Mouse (Mus musculus): ENCODE results near the gene Habp4. TPM values are rescaled to one million over a fixed set of nuclear protein-coding genes. Genes with fewer than 3 reads are reported as not detected.

Gene Habp4
- polyA plus RNA-seq, 1 experiment, result 16.4 TPM

Other genes starting within 250 kb of the Habp4 start
- gene Hsd17b3, start 72.6 kb upstream of the Habp4 start, polyA plus RNA-seq (2012; rRNA removed), result 0.09 and 0.38 TPM in 2 replicates
- gene Slc35d2, start 32.5 kb upstream of the Habp4 start, polyA plus RNA-seq (2012; rRNA removed), result 5.2 and 5.5 TPM in 2 replicates
- gene Zfp367, start 8.6 kb upstream of the Habp4 start, polyA plus RNA-seq (2012; rRNA removed), result 10.5 and 12.4 TPM in 2 replicates
- gene Cdc14b, start 113.5 kb downstream of the Habp4 start, polyA plus RNA-seq (2012; rRNA removed), result 4.3 and 5.7 TPM in 2 replicates
- 13.1 and 13.5 TPM in 2 replicates for gene Aaed1, start 150.9 kb downstream of the Habp4 start, polyA plus RNA-seq (2012; rRNA removed)
- 303 and 374 TPM in 2 replicates for gene Ctsl, start 209.1 kb downstream of the Habp4 start, polyA plus RNA-seq (2012; rRNA removed)

Measured in gonadal fat pad, adult 2 months (tissue).